Mouse (Mus musculus): ENCODE results near the gene Catip. TPM values are rescaled to one million over a fixed set of nuclear protein-coding genes. Genes with fewer than 3 reads are reported as not detected.

Gene Catip
- polyA plus RNA-seq, 1 experiment from 2014 or later, result 1.5 TPM

- ATAC-seq (ENCODE audit: insufficient number of reproducible peaks, insufficient read depth, low FRiP score, low TSS enrichment, low read depth), result no peak
- Histone ChIP-seq H3K36me3 (peaks cover 8% of the 10 kb centered on the region; the same call in 1 of the 2 replicates), H3K4me1 (replicated peaks) (peaks cover 9% of the 10 kb centered on the region), H3K27ac (peak overlapping the region; percentile 50; the same call in 1 of the 2 replicates), H3K4me2 (no peak overlapping the region), H3K4me3 (replicated peaks) (no peak overlapping the region), H3K9me3 (no peaks in the 10 kb centered on the region), H3K27me3 (no peaks in the 10 kb centered on the region), H3K9ac (replicated peaks) (no peak overlapping the region)
- WGBS, result 69% methylated on average over 5 of the region's 5 CpGs
Observed at GRCm38 (mm10) chr1:74343161-74343560, 18.7 kb upstream of the Catip start.

GRCm38 (mm10) chr1:74344163-74344916 is 17.6 kb upstream of the Catip start:
- no peak overlapping the region for H3K4me3 ChIP-seq (replicated peaks)
- no peaks in the 10 kb centered on the region for H3K9me3 ChIP-seq
- ATAC-seq (ENCODE audit: insufficient number of reproducible peaks, insufficient read depth, low FRiP score, low TSS enrichment, low read depth), result no peak
- peaks cover 17% of the 10 kb centered on the region for H3K36me3 ChIP-seq
- no peaks in the 10 kb centered on the region for H3K27me3 ChIP-seq
- no peak overlapping the region for H3K27ac ChIP-seq
- peaks cover 4% of the 10 kb centered on the region for H3K4me1 ChIP-seq (replicated peaks)
- no peak overlapping the region for H3K9ac ChIP-seq (replicated peaks)
- no peak overlapping the region for H3K4me2 ChIP-seq
- WGBS, result 78% methylated on average over 11 of the region's 11 CpGs

GRCm38 (mm10) chr1:74351185-74351769 is 10.6 kb upstream of the Catip start:
- H3K27me3 ChIP-seq, result no peaks in the 10 kb centered on the region
- no peak overlapping the region for H3K27ac ChIP-seq
- H3K4me2 ChIP-seq, result no peak overlapping the region
- H3K36me3 ChIP-seq, result peaks cover 61% of the 10 kb centered on the region
- no peaks in the 10 kb centered on the region for H3K4me1 ChIP-seq (replicated peaks)
- no peak overlapping the region for H3K9ac ChIP-seq (replicated peaks)
- H3K9me3 ChIP-seq, result no peaks in the 10 kb centered on the region
- no peak overlapping the region for H3K4me3 ChIP-seq (replicated peaks)
- no peak for ATAC-seq (ENCODE audit: insufficient number of reproducible peaks, insufficient read depth, low FRiP score, low TSS enrichment, low read depth)
- 90% methylated on average over 13 of the region's 13 CpGs for WGBS

GRCm38 (mm10) chr1:74352532-74353096 is 9.3 kb upstream of the Catip start:
- no peak for ATAC-seq (ENCODE audit: insufficient number of reproducible peaks, insufficient read depth, low FRiP score, low TSS enrichment, low read depth)
- Histone ChIP-seq H3K9me3 (no peaks in the 10 kb centered on the region), H3K4me2 (no peak overlapping the region), H3K27me3 (no peaks in the 10 kb centered on the region), H3K4me3 (replicated peaks) (no peak overlapping the region), H3K36me3 (peaks cover 54% of the 10 kb centered on the region), H3K4me1 (replicated peaks) (no peaks in the 10 kb centered on the region), H3K9ac (replicated peaks) (no peak overlapping the region), H3K27ac (no peak overlapping the region)
- WGBS, result 76% methylated on average over 5 of the region's 5 CpGs

GRCm38 (mm10) chr1:74353453-74354229 is 8.3 kb upstream of the Catip start:
- Histone ChIP-seq H3K9ac (replicated peaks) (no peak overlapping the region), H3K4me1 (replicated peaks) (no peaks in the 10 kb centered on the region), H3K4me2 (no peak overlapping the region), H3K9me3 (no peaks in the 10 kb centered on the region), H3K36me3 (peaks cover 50% of the 10 kb centered on the region), H3K4me3 (replicated peaks) (no peak overlapping the region), H3K27me3 (no peaks in the 10 kb centered on the region), H3K27ac (no peak overlapping the region)
- ATAC-seq (ENCODE audit: insufficient number of reproducible peaks, insufficient read depth, low FRiP score, low TSS enrichment, low read depth), result no peak
- WGBS, result 94% methylated on average over 9 of the region's 9 CpGs

- no peak overlapping the region for H3K27ac ChIP-seq
- peaks cover 14% of the 10 kb centered on the region for H3K36me3 ChIP-seq
- H3K4me3 ChIP-seq (replicated peaks), result no peak overlapping the region
- H3K4me1 ChIP-seq (replicated peaks), result peaks cover 9% of the 10 kb centered on the region
- ATAC-seq (ENCODE audit: insufficient number of reproducible peaks, insufficient read depth, low FRiP score, low TSS enrichment, low read depth), result no peak
- H3K27me3 ChIP-seq, result no peaks in the 10 kb centered on the region
- no peak overlapping the region for H3K4me2 ChIP-seq
- no peaks in the 10 kb centered on the region for H3K9me3 ChIP-seq
- H3K9ac ChIP-seq (replicated peaks), result no peak overlapping the region
Observed at GRCm38 (mm10) chr1:74357531-74357930, 4.4 kb upstream of the Catip start.

- Histone ChIP-seq H3K27me3 (no peaks in the 10 kb centered on the region), H3K9ac (replicated peaks) (no peak overlapping the region), H3K27ac (peak overlapping the region; percentile 50; the same call in 1 of the 2 replicates), H3K36me3 (no peaks in the 10 kb centered on the region), H3K4me1 (replicated peaks) (peaks cover 16% of the 10 kb centered on the region), H3K4me2 (no peak overlapping the region), H3K4me3 (replicated peaks) (no peak overlapping the region), H3K9me3 (no peaks in the 10 kb centered on the region)
- ATAC-seq (ENCODE audit: insufficient number of reproducible peaks, insufficient read depth, low FRiP score, low TSS enrichment, low read depth), result no peak
- 75% methylated on average over 5 of the region's 5 CpGs for WGBS
Observed at GRCm38 (mm10) chr1:74359952-74360517, 1.9 kb upstream of the Catip start.

- peak overlapping the region; percentile 77 for H3K27ac ChIP-seq
- 0 out of 2 replicates have a peak, but pooled peaks cover under 1% of the 10 kb centered on the region for H3K27me3 ChIP-seq
- no peaks in the 10 kb centered on the region for H3K9me3 ChIP-seq
- peaks cover 16% of the 10 kb centered on the region for H3K4me1 ChIP-seq (replicated peaks)
- peak overlapping the region; percentile 23; the same call in 1 of the 2 replicates for H3K9ac ChIP-seq (replicated peaks)
- peak overlapping the region; percentile 38 for H3K4me2 ChIP-seq
- peak; percentile 18; the same call in 1 of the 2 replicates for ATAC-seq (ENCODE audit: insufficient number of reproducible peaks, insufficient read depth, low FRiP score, low TSS enrichment, low read depth)
- WGBS, result 59% methylated on average over 17 of the region's 17 CpGs
- H3K36me3 ChIP-seq, result no peaks in the 10 kb centered on the region
- H3K4me3 ChIP-seq (replicated peaks), result peak overlapping the region; percentile 7; the same call in 1 of the 2 replicates
Observed at GRCm38 (mm10) chr1:74362325-74363229, 669 bp downstream of the Catip start.

GRCm38 (mm10) chr1:74363437-74363836 is 1.5 kb downstream of the Catip start:
- ATAC-seq (ENCODE audit: insufficient number of reproducible peaks, insufficient read depth, low FRiP score, low TSS enrichment, low read depth), result no peak
- peaks cover 5% of the 10 kb centered on the region; the same call in 1 of the 2 replicates for H3K27me3 ChIP-seq
- H3K4me3 ChIP-seq (replicated peaks), result no peak overlapping the region
- 0 out of 2 replicates have a peak overlapping the region, but pooled peaks have one; percentile 35 for H3K27ac ChIP-seq
- no peak overlapping the region for H3K4me2 ChIP-seq
- WGBS, result 60% methylated on average over 5 of the region's 5 CpGs
- peaks cover 24% of the 10 kb centered on the region for H3K4me1 ChIP-seq (replicated peaks)
- no peak overlapping the region for H3K9ac ChIP-seq (replicated peaks)
- no peaks in the 10 kb centered on the region for H3K9me3 ChIP-seq
- H3K36me3 ChIP-seq, result no peaks in the 10 kb centered on the region

GRCm38 (mm10) chr1:74364270-74364669 is 2.4 kb downstream of the Catip start:
- no peaks in the 10 kb centered on the region for H3K9me3 ChIP-seq
- no peaks in the 10 kb centered on the region for H3K36me3 ChIP-seq
- no peak overlapping the region for H3K27ac ChIP-seq
- H3K9ac ChIP-seq (replicated peaks), result no peak overlapping the region
- ATAC-seq (ENCODE audit: insufficient number of reproducible peaks, insufficient read depth, low FRiP score, low TSS enrichment, low read depth), result no peak
- H3K4me2 ChIP-seq, result no peak overlapping the region
- WGBS, result 71% methylated on average over 8 of the region's 8 CpGs
- no peak overlapping the region for H3K4me3 ChIP-seq (replicated peaks)
- peaks cover 25% of the 10 kb centered on the region for H3K4me1 ChIP-seq (replicated peaks)
- peaks cover 5% of the 10 kb centered on the region; the same call in 1 of the 2 replicates for H3K27me3 ChIP-seq

Data from limb, embryonic 12.5 days (tissue).